Mouse (Mus musculus): Measurements from ENCODE around the gene Sun3. TPM values are rescaled to one million over a fixed set of nuclear protein-coding genes. Genes with fewer than 3 reads are reported as not detected.
A peak's percentile ranks its signal among the peaks of the same experiment; 100 is the strongest.

The Sun3 gene
- polyA plus RNA-seq, 1 experiment: 0.14 TPM

GRCm38 (mm10) chr11:8983237-8983861 is 65.4 kb downstream of the Sun3 start:
- DNase-seq (ENCODE audit: low spot score): peak; percentile 44

- no peak for DNase-seq (ENCODE audit: low spot score)
Measured at GRCm38 (mm10) chr11:8978154-8978553, 70.6 kb downstream of the Sun3 start.

GRCm38 (mm10) chr11:8973166-8973565 is 75.6 kb downstream of the Sun3 start, which contains the start of gene Pkd1l1:
TSS of gene Pkd1l1 (minus strand) at chr11:8973266.
- DNase-seq (ENCODE audit: low spot score): no peak

GRCm38 (mm10) chr11:8972093-8972492 is 76.7 kb downstream of the Sun3 start:
- DNase-seq (ENCODE audit: low spot score): no peak

GRCm38 (mm10) chr11:8970509-8970908 is 78.3 kb downstream of the Sun3 start:
- no peak for DNase-seq (ENCODE audit: low spot score)

GRCm38 (mm10) chr11:8968094-8968493 is 80.7 kb downstream of the Sun3 start:
- DNase-seq (ENCODE audit: low spot score): no peak

Other genes with a start within 250 kb of the Sun3 start
- gene Pkd1l1, start 75.7 kb downstream of the Sun3 start, polyA plus RNA-seq (2012; rRNA removed): 0.01 and 0.03 TPM in 2 replicates
- gene Hus1, start 37.8 kb downstream of the Sun3 start, polyA plus RNA-seq (2012; rRNA removed): 8.7 and 9.3 TPM in 2 replicates
- gene Gm11992, start 397 bp downstream of the Sun3 start, polyA plus RNA-seq (2012; rRNA removed): 0.49 and 0.77 TPM in 2 replicates
- gene Upp1, start 69.1 kb upstream of the Sun3 start, polyA plus RNA-seq (2012; rRNA removed): 4.7 and 5.2 TPM in 2 replicates
- under 0.01 and 0.01 TPM in 2 replicates for gene Abca13, start 143.0 kb upstream of the Sun3 start, polyA plus RNA-seq (2012; rRNA removed)

Measured in urinary bladder, adult 2 months (tissue).